Mouse (Mus musculus): ENCODE results near the gene Hip1.
"Not testable (repeated sequence)": the region's sequence is repeated elsewhere in the genome, so short reads cannot be mapped to it uniquely, and the experiment has no call there.

Gene Hip1

GRCm38 (mm10) chr5:135489695-135490294, 55.1 kb downstream of the Hip1 start:
- DNase-seq: peak; percentile 10 to 24

- peak; percentile 66 to 81 for DNase-seq
Measured at GRCm38 (mm10) chr5:135488881-135489694, 55.8 kb downstream of the Hip1 start.

GRCm38 (mm10) chr5:135488222-135488880, 56.6 kb downstream of the Hip1 start:
- peak; percentile 24 to 31 for DNase-seq

GRCm38 (mm10) chr5:135485289-135485688, 59.6 kb downstream of the Hip1 start:
- DNase-seq: no peak

- DNase-seq: not testable (repeated sequence)
Measured at GRCm38 (mm10) chr5:135483865-135484264, 61.1 kb downstream of the Hip1 start.

GRCm38 (mm10) chr5:135478877-135479600, 65.9 kb downstream of the Hip1 start:
- DNase-seq: no peak

GRCm38 (mm10) chr5:135476199-135476598, 68.7 kb downstream of the Hip1 start:
- DNase-seq: no peak

GRCm38 (mm10) chr5:135472405-135472804, 72.5 kb downstream of the Hip1 start:
- DNase-seq: no peak

GRCm38 (mm10) chr5:135471747-135472146, 73.2 kb downstream of the Hip1 start:
- DNase-seq: no peak

GRCm38 (mm10) chr5:135468280-135468679, 76.6 kb downstream of the Hip1 start:
- no peak for DNase-seq

GRCm38 (mm10) chr5:135465833-135466291, 79.1 kb downstream of the Hip1 start:
- DNase-seq: peak; percentile 24 to 33

GRCm38 (mm10) chr5:135463380-135463779, 81.5 kb downstream of the Hip1 start:
- no peak for DNase-seq

GRCm38 (mm10) chr5:135460833-135461173, 84.1 kb downstream of the Hip1 start:
- no peak for DNase-seq

- peak; percentile 66 to 69 for DNase-seq
Measured at GRCm38 (mm10) chr5:135460152-135460832, 84.6 kb downstream of the Hip1 start.

GRCm38 (mm10) chr5:135459486-135459885, 85.4 kb downstream of the Hip1 start:
- peak; percentile 26 to 55 for DNase-seq

GRCm38 (mm10) chr5:135457961-135458360, 87.0 kb downstream of the Hip1 start:
- DNase-seq: no peak

GRCm38 (mm10) chr5:135456515-135456914, 88.4 kb downstream of the Hip1 start:
- no peak for DNase-seq

- peak in 1 of 2 experiments; percentile 49 for DNase-seq
Measured at GRCm38 (mm10) chr5:135454256-135454655, 90.7 kb downstream of the Hip1 start.

GRCm38 (mm10) chr5:135451559-135451958, 93.4 kb downstream of the Hip1 start:
- DNase-seq: not testable (repeated sequence)

- peak in 1 of 2 experiments; percentile 20 for DNase-seq
Measured at GRCm38 (mm10) chr5:135451100-135451499, 93.8 kb downstream of the Hip1 start.

- no peak for DNase-seq
Measured at GRCm38 (mm10) chr5:135445755-135446154, 99.2 kb downstream of the Hip1 start.

- no peak for DNase-seq
Measured at GRCm38 (mm10) chr5:135442430-135442829, 102.5 kb downstream of the Hip1 start.
